20 mouse cellular contexts compared by ENCODE assay signal in the genomic region with DNA sequence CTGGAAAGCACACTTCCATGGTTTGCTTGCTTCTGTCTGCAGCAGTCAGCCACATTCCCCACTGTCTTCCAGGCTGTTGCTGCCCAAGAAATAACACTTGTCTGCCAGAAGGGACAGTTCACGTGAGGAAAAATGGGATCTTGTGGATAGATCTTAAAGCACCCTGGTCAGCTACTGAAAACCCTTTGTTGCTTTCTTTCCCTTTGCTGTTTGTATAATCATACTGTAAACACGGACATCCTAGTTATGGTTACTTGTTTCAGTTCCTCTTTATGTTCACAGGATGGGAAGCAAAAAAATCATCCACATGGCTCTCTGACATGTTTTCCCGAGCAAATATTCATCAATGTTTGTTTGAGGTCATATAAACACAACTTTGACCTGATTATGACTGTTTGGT. TPM values are rescaled to one million over a fixed set of nuclear protein-coding genes. Genes with fewer than 3 reads are reported as not detected.
"Had no signal": no experiment of that assay in that cellular context is flagged by ENCODE, and none has a peak within 500 bp of the region (broad histone marks: within the 10 kb centered on the region; RNA-seq: fewer than 3 reads in every experiment).

No protein-coding gene starts in this region.

- H3K9me3 ChIP-seq: limb, embryonic 10.5 days; liver, embryonic 13.5 days; midbrain, embryonic 12.5 days; midbrain, embryonic 15.5 days; neural tube, embryonic 13.5 days; stomach, embryonic 15.5 days had no signal

- H3K27ac ChIP-seq: limb, embryonic 10.5 days; limb, embryonic 13.5 days; liver, embryonic 13.5 days; macrophage; midbrain, embryonic 12.5 days; midbrain, embryonic 15.5 days; neural tube, embryonic 13.5 days; stomach, embryonic 15.5 days had no signal

- H3K4me1 ChIP-seq: limb, embryonic 10.5 days; limb, embryonic 13.5 days; liver, embryonic 13.5 days; midbrain, embryonic 12.5 days; midbrain, embryonic 15.5 days; neural tube, embryonic 13.5 days; stomach, embryonic 15.5 days had no signal

- ATAC-seq: midbrain, embryonic 15.5 days had no signal

- H3K9ac ChIP-seq: limb, embryonic 13.5 days; liver, embryonic 13.5 days; midbrain, embryonic 12.5 days; midbrain, embryonic 15.5 days; neural tube, embryonic 13.5 days; stomach, embryonic 15.5 days had no signal

- H3K27me3 ChIP-seq: limb, embryonic 13.5 days; liver, embryonic 13.5 days; midbrain, embryonic 12.5 days; midbrain, embryonic 15.5 days; neural tube, embryonic 13.5 days; stomach, embryonic 15.5 days had no signal

- DNase-seq: kidney, adult 18-20 months; kidney, adult 9 months; kidney, postnatal 14 days; kidney, postnatal 4 days; liver; liver, embryonic 13.5 days; retina, postnatal 1 day; right cerebral cortex, postnatal 4 days; thymus, postnatal 25 days had no signal

- H3K36me3 ChIP-seq: limb, embryonic 10.5 days; midbrain, embryonic 12.5 days; midbrain, embryonic 15.5 days; neural tube, embryonic 13.5 days had no signal

- H3K4me2 ChIP-seq: limb, embryonic 13.5 days; liver, embryonic 13.5 days; midbrain, embryonic 12.5 days; midbrain, embryonic 15.5 days; neural tube, embryonic 13.5 days; stomach, embryonic 15.5 days had no signal

- H3K4me3 ChIP-seq: limb, embryonic 10.5 days; limb, embryonic 13.5 days; liver, embryonic 13.5 days; midbrain, embryonic 12.5 days; midbrain, embryonic 15.5 days; neural tube, embryonic 13.5 days; stomach, embryonic 15.5 days had no signal

RNA-seq across cellular contexts. Expression of a gene that starts 36.5 kb away (rescaled TPM):
- total RNA-seq: layer of hippocampus, adult 18-20 months; layer of hippocampus, postnatal 14 days; left cerebral cortex, adult 8-10 months; left cerebral cortex, postnatal 14 days had no signal
- polyA plus RNA-seq: limb, embryonic 10.5 days; neural tube, embryonic 13.5 days had no signal
